Mouse (Mus musculus): ENCODE measurements at regions not wholly inside any gene's neighbourhood (a gene's known extent, or its start where the extent isn't known, plus 50 kb on each side); places are given as distances from the start of the nearest gene placed in this dataset.

GRCm38 (mm10) chr4:137128152-137128551, 79.6 kb upstream of the Zbtb40 start:
- no peaks in the 10 kb centered on the region for H3K4me1 ChIP-seq (ENCODE audit: control insufficient read depth in 1 of 2, insufficient read depth in 2 of 2)
- DNase-seq (ENCODE audit: extremely low read depth) = no peak
- H3K79me2 ChIP-seq (replicated peaks; ENCODE audit: control insufficient read depth, extremely low read depth, insufficient read depth, poor library complexity, severe bottlenecking) = no peaks in the 10 kb centered on the region
- H3K36me3 ChIP-seq (replicated peaks in 1 of 2; ENCODE audit: control insufficient read depth in 1 of 2, insufficient read depth in 1 of 2, low read length in 1 of 2) = no peaks in the 10 kb centered on the region
- no peaks in the 10 kb centered on the region for H3K9me3 ChIP-seq (replicated peaks; ENCODE audit: low read length)
- H3K4me3 ChIP-seq (replicated peaks in 1 of 3; ENCODE audit: low read depth in 2 of 3, low read length in 2 of 3, poor library complexity in 1 of 3) = no peak overlapping the region
- dilution Hi-C loops (cut with MboI; ENCODE audit: extremely low pct_ligation_motif_present, extremely low pct_unique_long_range_greater_than_20kb, low sequenced_read_pairs) (no loop called here), in situ Hi-C loops (cut with MboI; ENCODE audit: low pct_ligation_motif_present, low pct_unique_long_range_greater_than_20kb, low sequenced_read_pairs) (no loop called here)
- no peak overlapping the region for H3K9ac ChIP-seq (ENCODE audit: insufficient read depth, low read depth)
- TF ChIP-seq IRF4 (IDR thresholded peaks at IDR 0.05; ENCODE audit: low read depth, low read length) (no peak), POLR2A (IDR thresholded peaks at IDR 0.05; ENCODE audit: low read depth, low read length) (no peak), MAFK (IDR thresholded peaks at IDR 0.05; ENCODE audit: insufficient replicate concordance, low read length) (no peak)
- peaks cover 88% of the 10 kb centered on the region for H3K27me3 ChIP-seq (replicated peaks)
- H3K4me2 ChIP-seq (ENCODE audit: insufficient read depth, low read depth, poor library complexity, severe bottlenecking) = no peak overlapping the region
- no peak overlapping the region for H3K27ac ChIP-seq (ENCODE audit: insufficient read depth, low read depth)

GRCm38 (mm10) chr4:137121684-137122083, 73.1 kb upstream of the Zbtb40 start:
- no peak for DNase-seq (ENCODE audit: extremely low read depth)
- no peaks in the 10 kb centered on the region for H3K9me3 ChIP-seq (replicated peaks; ENCODE audit: low read length)
- H3K9ac ChIP-seq (ENCODE audit: insufficient read depth, low read depth) = no peak overlapping the region
- in situ Hi-C loops (cut with MboI; ENCODE audit: low pct_ligation_motif_present, low pct_unique_long_range_greater_than_20kb, low sequenced_read_pairs) = no loop called here
- no peak overlapping the region for H3K4me2 ChIP-seq (ENCODE audit: insufficient read depth, low read depth, poor library complexity, severe bottlenecking)
- dilution Hi-C loops (cut with MboI; ENCODE audit: extremely low pct_ligation_motif_present, extremely low pct_unique_long_range_greater_than_20kb, low sequenced_read_pairs) = no loop called here
- H3K4me1 ChIP-seq (ENCODE audit: control insufficient read depth in 1 of 2, insufficient read depth in 2 of 2) = peaks cover 0 to 2% of the 10 kb centered on the region in 2 experiments; a peak in 2 of 4 replicates
- H3K27me3 ChIP-seq (replicated peaks) = peaks cover 74% of the 10 kb centered on the region
- TF ChIP-seq UBTF (IDR thresholded peaks at IDR 0.05; ENCODE audit: low read depth, low read length) (no peak), ZC3H11A (IDR thresholded peaks at IDR 0.05; ENCODE audit: low read depth, low read length) (no peak), ELF1 (IDR thresholded peaks at IDR 0.05; ENCODE audit: low read depth, low read length) (no peak), USF1 (IDR thresholded peaks at IDR 0.05; ENCODE audit: low read depth, low read length) (no peak), ZMIZ1 (IDR thresholded peaks at IDR 0.05; ENCODE audit: low read depth, low read length) (no peak), ETS1 (conservative IDR thresholded peaks at IDR 0.05; ENCODE audit: low read depth, low read length) (no peak), CTCF (conservative IDR thresholded peaks at IDR 0.05 in 1 of 2, IDR thresholded peaks at IDR 0.05 in 1 of 2; ENCODE audit: low read depth in 2 of 2, low read length in 2 of 2) (no peak), POLR2A (IDR thresholded peaks at IDR 0.05; ENCODE audit: low read depth, low read length) (no peak), EP300 (IDR thresholded peaks at IDR 0.05; ENCODE audit: low read length) (no peak), ZNF384 (IDR thresholded peaks at IDR 0.05; ENCODE audit: low read depth, low read length) (no peak), MYC (IDR thresholded peaks at IDR 0.05; ENCODE audit: low read depth, low read length) (no peak), KAT2A (IDR thresholded peaks at IDR 0.05; ENCODE audit: insufficient replicate concordance, low read length) (no peak), ZKSCAN1 (IDR thresholded peaks at IDR 0.05; ENCODE audit: borderline replicate concordance, low read depth, low read length) (no peak), MAFK (IDR thresholded peaks at IDR 0.05; ENCODE audit: insufficient replicate concordance, low read length) (no peak), HCFC1 (IDR thresholded peaks at IDR 0.05; ENCODE audit: low read depth, low read length) (no peak), MAX (IDR thresholded peaks at IDR 0.05; ENCODE audit: low read length) (no peak)
- no peaks in the 10 kb centered on the region for H3K36me3 ChIP-seq (replicated peaks in 1 of 2; ENCODE audit: control insufficient read depth in 1 of 2, insufficient read depth in 1 of 2, low read length in 1 of 2)
- H3K79me2 ChIP-seq (replicated peaks; ENCODE audit: control insufficient read depth, extremely low read depth, insufficient read depth, poor library complexity, severe bottlenecking) = no peaks in the 10 kb centered on the region
- no peak overlapping the region for H3K27ac ChIP-seq (ENCODE audit: insufficient read depth, low read depth)
- no peak overlapping the region for H3K4me3 ChIP-seq (replicated peaks in 1 of 3; ENCODE audit: low read depth in 2 of 3, low read length in 2 of 3, poor library complexity in 1 of 3)

Measured in CH12.LX (cell line).